Mouse (Mus musculus) cerebellum, postnatal 25 days (tissue): ENCODE results near the gene Poln.

ENCODE experiments used
- DNase-seq, 2 experiments: peaks; one replicate each; pipeline ENCODE4 v3.0.0; 2021; ENCODE audit warnings: mixed read lengths in 2 of 2

Poln gene

GRCm38 (mm10) chr5:34093021-34093420, 76.2 kb downstream of the Poln start:
- no peak for DNase-seq

GRCm38 (mm10) chr5:34032520-34032919, 136.7 kb downstream of the Poln start:
- no peak for DNase-seq

GRCm38 (mm10) chr5:34031022-34031421, 138.2 kb downstream of the Poln start:
- DNase-seq = peak in 1 of 2 experiments; percentile 13

GRCm38 (mm10) chr5:34030101-34030500, 139.1 kb downstream of the Poln start:
- no peak for DNase-seq

GRCm38 (mm10) chr5:34018968-34019367, 150.3 kb downstream of the Poln start:
- DNase-seq = no peak

- no peak for DNase-seq
Measured at GRCm38 (mm10) chr5:34014652-34015051, 154.6 kb downstream of the Poln start.

GRCm38 (mm10) chr5:34007392-34007941, 161.8 kb downstream of the Poln start:
- no peak for DNase-seq

- DNase-seq = no peak
Measured at GRCm38 (mm10) chr5:34006832-34007231, 162.4 kb downstream of the Poln start.

GRCm38 (mm10) chr5:34004618-34005017, 164.6 kb downstream of the Poln start:
- peak; percentile 15 to 32 for DNase-seq

- DNase-seq = no peak
Measured at GRCm38 (mm10) chr5:34002636-34003035, 166.6 kb downstream of the Poln start.

GRCm38 (mm10) chr5:34001401-34001800, 167.8 kb downstream of the Poln start:
- peak; percentile 9 to 21 for DNase-seq

GRCm38 (mm10) chr5:34000809-34001208, 168.4 kb downstream of the Poln start:
- peak; percentile 11 to 22 for DNase-seq

- peak; percentile 32 to 53 for DNase-seq
Measured at GRCm38 (mm10) chr5:33999466-34000090, 169.7 kb downstream of the Poln start.

GRCm38 (mm10) chr5:33998505-33998877, 170.8 kb downstream of the Poln start:
- no peak for DNase-seq

GRCm38 (mm10) chr5:33997829-33998504, 171.3 kb downstream of the Poln start:
- DNase-seq = peak; percentile 44 to 51

- DNase-seq = peak; percentile 81 to 87
Measured at GRCm38 (mm10) chr5:33997051-33997741, 172.1 kb downstream of the Poln start.

- no peak for DNase-seq
Measured at GRCm38 (mm10) chr5:33996694-33997045, 172.6 kb downstream of the Poln start.

- peak; percentile 95 to 96 for DNase-seq
Measured at GRCm38 (mm10) chr5:33995843-33996693, 173.2 kb downstream of the Poln start, which contains the start of gene Nat8l. Gene Nat8l, plus strand, starts transcription at chr5:33995984.

- DNase-seq = peak; percentile 82 to 90
Measured at GRCm38 (mm10) chr5:33994671-33995625, 174.3 kb downstream of the Poln start.

GRCm38 (mm10) chr5:33983309-33984121, 185.7 kb downstream of the Poln start, which contains the start of gene Gm1673:
Gene Gm1673, plus strand, starts transcription at chr5:33983433.
- peak; percentile 92 to 95 for DNase-seq
